Mouse (Mus musculus): Measurements from ENCODE around the gene Cd83.

The Cd83 gene

GRCm38 (mm10) chr13:43784725-43785711 lies at the start of gene Cd83:
TSS of gene Cd83 (plus strand) at chr13:43784775.
- DNase-seq (ENCODE audit: low spot score in 2 of 2), result peak; percentile 42 to 74

- peak; percentile 32 to 75 for DNase-seq (ENCODE audit: low spot score in 2 of 2)
Measured at GRCm38 (mm10) chr13:43739598-43740275, 44.8 kb upstream of the Cd83 start.

GRCm38 (mm10) chr13:43740276-43740608 lies 44.3 kb upstream of the Cd83 start:
- DNase-seq (ENCODE audit: low spot score in 2 of 2), result no peak

- no peak for DNase-seq (ENCODE audit: low spot score in 2 of 2)
Measured at GRCm38 (mm10) chr13:43742677-43743076, 41.9 kb upstream of the Cd83 start.

GRCm38 (mm10) chr13:43744259-43744658 lies 40.3 kb upstream of the Cd83 start:
- no peak for DNase-seq (ENCODE audit: low spot score in 2 of 2)

- DNase-seq (ENCODE audit: low spot score in 2 of 2), result peak in 1 of 2 experiments; percentile 30
Measured at GRCm38 (mm10) chr13:43750301-43750700, 34.3 kb upstream of the Cd83 start.

GRCm38 (mm10) chr13:43750966-43751365 lies 33.6 kb upstream of the Cd83 start:
- no peak for DNase-seq (ENCODE audit: low spot score in 2 of 2)

GRCm38 (mm10) chr13:43752407-43752806 lies 32.2 kb upstream of the Cd83 start:
- DNase-seq (ENCODE audit: low spot score in 2 of 2), result no peak

- DNase-seq (ENCODE audit: low spot score in 2 of 2), result no peak
Measured at GRCm38 (mm10) chr13:43753652-43754051, 30.9 kb upstream of the Cd83 start.

- no peak for DNase-seq (ENCODE audit: low spot score in 2 of 2)
Measured at GRCm38 (mm10) chr13:43754455-43755128, 30.0 kb upstream of the Cd83 start.

GRCm38 (mm10) chr13:43755573-43755972 lies 29.0 kb upstream of the Cd83 start:
- no peak for DNase-seq (ENCODE audit: low spot score in 2 of 2)

- no peak for DNase-seq (ENCODE audit: low spot score in 2 of 2)
Measured at GRCm38 (mm10) chr13:43761156-43761855, 23.3 kb upstream of the Cd83 start.

- DNase-seq (ENCODE audit: low spot score in 2 of 2), result no peak
Measured at GRCm38 (mm10) chr13:43762901-43763300, 21.7 kb upstream of the Cd83 start.

- DNase-seq (ENCODE audit: low spot score in 2 of 2), result no peak
Measured at GRCm38 (mm10) chr13:43763301-43763994, 21.1 kb upstream of the Cd83 start.

- DNase-seq (ENCODE audit: low spot score in 2 of 2), result no peak
Measured at GRCm38 (mm10) chr13:43763995-43764579, 20.5 kb upstream of the Cd83 start.

- DNase-seq (ENCODE audit: low spot score in 2 of 2), result peak; percentile 34 to 76
Measured at GRCm38 (mm10) chr13:43765293-43765814, 19.2 kb upstream of the Cd83 start.

- DNase-seq (ENCODE audit: low spot score in 2 of 2), result no peak
Measured at GRCm38 (mm10) chr13:43766786-43767680, 17.5 kb upstream of the Cd83 start.

- DNase-seq (ENCODE audit: low spot score in 2 of 2), result no peak
Measured at GRCm38 (mm10) chr13:43773020-43773419, 11.6 kb upstream of the Cd83 start.

GRCm38 (mm10) chr13:43773965-43774566 lies 10.5 kb upstream of the Cd83 start:
- DNase-seq (ENCODE audit: low spot score in 2 of 2), result no peak

Data from spleen, postnatal 10 days (tissue).